Mouse (Mus musculus): ENCODE data around the gene Isoc2b. TPM values are rescaled to one million over a fixed set of nuclear protein-coding genes. Genes with fewer than 3 reads are reported as not detected.
A peak's percentile ranks its signal among the peaks of the same experiment; 100 is the strongest.
"Not testable (repeated sequence)": the region's sequence is repeated elsewhere in the genome, so short reads cannot be mapped to it uniquely, and the experiment has no call there.

The Isoc2b gene
- total RNA-seq, 2 experiments from 2014 or later = 9.6 to 18.3 TPM

DNA sequence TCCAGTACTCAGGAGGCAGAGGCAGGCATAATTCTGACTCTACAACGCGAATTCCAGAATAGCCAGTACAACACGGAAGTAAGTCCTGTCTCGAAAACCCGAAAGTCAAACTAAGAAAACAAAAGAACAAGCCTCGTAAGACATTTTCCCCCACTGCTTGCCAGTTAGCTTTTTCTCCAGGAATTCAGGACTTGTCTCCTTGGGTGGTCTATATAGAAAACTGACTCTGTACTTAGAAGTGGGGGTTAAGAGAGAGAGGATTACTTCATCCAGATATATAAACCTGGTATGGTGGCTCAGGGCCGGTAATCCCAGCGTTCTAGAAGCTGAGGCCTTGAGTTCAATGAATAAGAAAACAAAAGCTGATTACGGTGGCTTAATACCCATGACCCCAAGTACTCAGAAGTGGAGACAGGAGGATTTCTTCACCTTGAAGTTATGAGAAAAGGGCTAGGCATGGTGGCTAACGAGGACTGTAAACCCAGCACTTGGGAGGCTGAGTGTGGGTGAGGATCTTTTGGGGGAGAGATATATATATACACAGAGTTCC lies 3.4 kb downstream of the Isoc2b start:
- DNase-seq (ENCODE audit: low spot score in 2 of 2) = no peak

DNA sequence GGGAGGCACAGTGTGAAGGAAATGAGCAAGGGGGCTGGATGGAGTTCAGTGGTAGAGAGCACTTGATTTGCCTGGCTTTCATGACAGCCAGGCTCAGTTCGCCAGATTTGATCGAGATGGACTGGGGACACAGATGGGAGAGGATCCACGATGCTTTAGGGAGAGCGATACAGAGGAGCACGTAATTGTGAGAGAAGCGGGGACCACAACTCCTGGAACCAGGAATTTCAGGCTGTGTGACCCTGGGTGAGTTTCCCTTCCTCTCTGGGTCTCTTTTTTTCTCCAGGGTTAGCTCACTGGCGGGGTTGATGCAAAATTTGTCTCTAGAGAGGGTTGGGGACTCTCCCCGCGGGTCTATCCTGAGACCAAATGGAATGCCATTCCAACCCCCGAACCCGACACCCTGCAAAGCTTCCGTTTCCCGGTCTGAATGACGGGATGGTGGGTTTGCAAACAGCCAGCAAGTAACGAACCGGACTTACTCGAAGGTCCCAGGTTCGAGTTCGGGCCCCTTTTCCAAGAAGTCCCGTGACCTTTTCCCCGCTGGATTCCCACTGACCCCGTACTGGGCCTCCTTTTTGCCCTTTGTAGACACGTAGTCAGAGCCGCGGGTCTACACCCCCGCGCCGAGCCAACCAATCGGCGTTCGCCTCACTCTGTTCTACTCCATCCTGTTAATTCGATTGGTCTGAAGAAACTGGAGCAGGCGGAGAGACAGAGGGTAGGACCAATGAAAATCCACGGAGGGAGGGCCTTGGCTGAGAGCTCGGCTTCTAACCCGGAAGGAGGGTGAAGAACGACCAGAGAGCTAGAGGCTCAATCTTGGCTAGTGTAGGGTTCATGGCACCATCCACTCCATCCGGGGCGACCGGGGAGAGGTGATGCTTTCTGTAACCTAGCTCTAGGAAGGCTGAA lies 4.2 kb downstream of the Isoc2b start:
- DNase-seq (ENCODE audit: low spot score in 2 of 2) = peak; percentile 88 to 90

DNA sequence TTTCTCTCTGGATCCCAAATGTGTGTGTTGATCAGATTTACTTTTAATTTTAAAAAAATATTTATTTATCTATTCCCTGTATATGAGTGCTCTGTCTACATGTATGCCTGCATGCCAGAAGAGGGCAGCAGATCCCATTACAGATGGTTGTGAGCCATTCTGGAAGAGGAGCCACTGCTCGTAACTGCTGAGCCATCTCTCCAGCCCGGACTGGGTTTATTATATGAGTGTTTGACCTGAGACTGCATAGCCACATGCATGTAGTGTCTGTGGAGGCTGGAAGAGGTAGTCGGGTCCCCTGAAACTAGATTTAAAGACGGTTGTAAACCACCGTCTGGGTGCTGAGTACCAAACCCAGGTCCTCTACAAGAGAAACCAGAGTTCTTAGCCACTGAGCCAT lies 5.0 kb downstream of the Isoc2b start:
- DNase-seq (ENCODE audit: low spot score in 2 of 2) = no peak

DNA sequence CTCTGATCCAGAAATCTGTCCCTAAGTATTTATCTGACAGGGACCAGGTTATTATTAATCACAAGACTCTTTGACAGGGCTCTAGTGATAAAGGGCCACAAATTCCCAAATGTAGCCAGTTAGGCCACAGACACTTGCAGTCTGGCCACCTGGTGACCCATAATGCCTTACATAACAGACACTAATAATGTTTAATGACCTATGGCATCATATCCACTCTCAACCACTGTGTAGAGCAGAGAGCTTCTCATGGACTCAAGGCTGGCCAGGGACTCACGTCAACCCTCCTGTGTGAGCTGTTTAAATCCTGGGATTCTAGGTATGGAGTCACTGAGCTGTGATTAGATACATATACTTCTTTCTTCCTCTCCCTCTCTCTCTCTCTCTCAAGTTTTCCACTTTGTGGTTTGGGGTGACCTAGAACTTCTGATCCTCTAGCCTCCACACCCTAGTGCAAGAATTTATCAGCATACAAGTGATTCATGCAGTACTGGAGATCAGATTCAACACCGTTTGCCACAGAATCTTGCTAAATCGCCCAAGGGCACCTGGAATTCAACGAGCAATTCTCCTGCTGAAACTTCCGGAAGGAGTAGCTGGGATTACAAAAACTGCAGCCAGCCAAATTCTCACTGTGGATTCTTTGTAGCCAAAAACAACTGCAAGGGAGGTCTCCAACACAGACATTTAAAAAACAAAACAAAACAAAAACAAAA lies 5.8 kb downstream of the Isoc2b start:
- DNase-seq (ENCODE audit: low spot score in 2 of 2) = no peak

DNA sequence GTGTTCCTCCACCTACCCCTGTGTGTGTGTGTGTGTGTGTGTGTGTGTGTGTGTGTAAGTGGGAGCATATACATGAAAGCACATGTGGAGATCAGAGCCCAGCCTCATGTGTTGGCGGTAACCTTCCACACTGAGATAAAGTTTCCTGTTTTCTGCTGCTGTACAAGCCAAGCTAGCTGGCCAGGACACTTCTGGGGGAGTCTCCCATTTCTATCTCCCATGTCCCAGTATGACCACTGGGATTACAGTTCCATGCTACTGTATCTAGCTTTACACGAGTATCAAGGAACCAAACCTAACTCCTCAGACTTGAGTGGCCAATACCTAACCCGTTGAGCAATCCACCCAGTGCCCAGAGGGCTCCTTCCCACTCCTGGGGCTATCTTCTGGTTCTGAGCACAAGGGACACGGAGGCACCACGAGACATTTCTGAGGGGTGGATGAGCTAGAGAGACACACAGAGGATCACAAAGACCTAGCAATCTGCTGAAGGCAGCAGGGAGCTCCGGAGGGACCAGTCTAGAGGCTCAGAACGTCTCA lies 6.4 kb downstream of the Isoc2b start:
- DNase-seq (ENCODE audit: low spot score in 2 of 2) = no peak

DNA sequence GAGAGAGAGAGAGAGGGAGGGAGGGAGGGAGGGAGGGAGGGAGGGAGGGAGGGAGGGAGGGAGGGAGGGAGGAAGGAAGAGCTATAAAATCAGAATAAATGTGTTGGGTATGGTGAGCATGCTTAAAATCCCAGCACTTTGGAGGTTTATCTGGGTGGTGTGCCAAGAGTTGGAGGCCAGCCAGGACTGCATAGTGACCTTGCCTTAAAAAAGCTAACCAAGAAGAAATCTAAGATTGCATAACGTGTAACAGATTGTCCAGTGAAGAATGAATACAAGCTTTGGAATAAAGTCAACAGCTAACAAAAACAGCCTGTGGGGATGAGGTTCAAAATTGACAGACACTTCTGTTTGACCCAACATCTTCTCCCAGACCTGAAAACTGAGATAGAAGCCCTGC lies 7.0 kb downstream of the Isoc2b start:
- DNase-seq (ENCODE audit: low spot score in 2 of 2) = peak; percentile 80 to 81

DNA sequence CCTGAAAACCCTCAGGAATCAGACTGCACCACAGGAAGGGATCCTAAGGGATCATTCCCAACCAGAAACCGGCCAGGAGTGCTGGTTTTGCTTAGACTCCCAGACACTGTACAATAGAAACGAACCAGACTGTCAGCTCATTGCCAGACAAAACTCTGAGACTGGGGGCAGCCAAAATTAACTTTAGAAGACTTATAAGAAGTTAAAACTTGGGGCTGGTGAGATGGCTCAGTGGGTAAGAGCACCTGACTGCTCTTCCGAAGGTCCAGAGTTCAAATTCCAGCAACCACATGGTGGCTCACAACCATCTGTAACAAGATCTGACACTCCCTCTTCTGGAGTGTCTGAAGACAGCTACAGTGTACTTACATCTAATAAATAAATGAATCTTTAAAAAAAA lies 9.1 kb downstream of the Isoc2b start:
- not testable (repeated sequence) for DNase-seq (ENCODE audit: low spot score in 2 of 2)

DNA sequence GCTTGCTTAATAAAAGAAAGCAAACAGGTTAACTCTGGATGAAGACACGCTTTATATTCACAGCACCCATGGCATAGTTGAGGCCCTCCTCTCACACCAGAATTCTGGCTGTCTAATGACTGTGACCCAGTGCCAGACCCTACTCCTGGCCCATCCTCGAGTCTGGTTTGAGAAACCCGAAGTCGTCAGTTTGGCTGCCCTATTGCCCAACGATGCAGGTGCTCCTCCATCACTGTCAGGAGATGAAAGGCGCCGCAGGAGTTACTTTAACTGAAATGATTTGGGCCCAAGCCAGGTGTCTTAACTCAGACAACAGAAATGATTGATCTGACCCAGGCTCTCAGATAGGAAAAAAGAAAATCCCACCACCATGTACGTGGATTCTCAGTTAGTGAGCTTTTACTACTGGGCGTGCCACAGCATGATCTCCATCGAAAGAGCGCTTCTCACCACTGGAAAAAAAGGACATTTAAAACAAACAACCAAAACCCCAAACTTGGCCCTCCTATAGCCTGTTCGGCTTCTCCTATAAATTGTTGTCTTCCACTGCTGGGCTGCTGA lies 10.6 kb downstream of the Isoc2b start:
- DNase-seq (ENCODE audit: low spot score in 2 of 2) = no peak

DNA sequence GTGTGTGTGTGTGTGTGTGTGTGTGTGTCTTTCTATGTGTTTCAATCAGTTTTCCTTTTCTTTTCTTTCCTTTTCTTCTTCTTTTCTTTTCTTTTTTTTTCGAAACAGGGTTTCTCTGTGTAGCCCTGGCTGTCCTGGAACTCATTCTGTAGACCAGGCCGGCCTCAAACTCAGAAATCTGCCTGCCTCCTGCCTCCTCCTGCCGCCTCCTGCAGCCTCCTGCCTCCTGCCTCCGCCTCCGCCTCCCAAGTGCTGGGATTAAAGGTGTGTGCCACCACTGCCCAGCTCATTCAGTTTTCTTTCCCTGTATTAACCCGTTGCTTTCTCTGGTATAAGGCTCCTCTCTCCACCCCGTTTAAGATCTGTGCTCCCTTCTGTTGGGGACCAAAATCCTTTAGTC lies 12.7 kb downstream of the Isoc2b start:
- no peak for DNase-seq (ENCODE audit: low spot score in 2 of 2)

DNA sequence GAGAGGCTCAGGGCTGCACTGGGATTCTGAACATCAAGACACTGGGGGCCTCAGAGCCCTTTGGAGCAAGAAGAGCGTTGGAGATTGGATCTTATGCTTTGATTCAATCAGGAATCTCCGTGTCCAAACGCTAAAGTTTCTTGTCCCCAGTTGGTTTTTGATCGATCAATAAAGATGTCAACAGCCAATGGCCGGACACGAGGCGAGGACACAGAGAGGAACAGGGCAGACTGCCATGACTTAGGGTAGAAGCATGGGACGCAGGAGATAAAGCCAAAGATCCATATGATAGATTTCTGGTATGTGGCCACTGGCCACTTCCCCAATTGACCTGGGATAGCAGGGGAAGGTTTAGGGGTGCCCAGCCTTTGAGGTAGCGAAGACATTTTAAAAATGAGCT lies 13.6 kb downstream of the Isoc2b start:
- no peak for DNase-seq (ENCODE audit: low spot score in 2 of 2)

DNA sequence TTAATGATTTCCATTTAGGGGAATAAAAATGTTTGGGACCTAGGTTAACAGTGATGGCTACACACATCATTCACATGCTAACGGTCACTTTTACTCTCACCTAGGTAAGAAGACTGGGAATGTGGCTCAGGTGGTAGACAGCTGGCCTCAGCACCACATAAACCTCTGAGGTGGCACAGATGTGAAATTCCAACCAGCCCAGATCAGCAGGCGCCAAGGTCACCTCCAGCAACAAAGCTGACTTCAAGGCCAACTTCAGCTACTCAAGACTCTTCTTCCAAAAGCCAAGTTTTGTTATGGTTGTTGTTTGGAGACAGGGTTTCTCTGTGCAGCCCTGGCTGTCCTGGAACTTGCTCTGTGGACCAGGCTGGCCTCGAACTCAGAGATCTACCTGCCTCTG lies 16.4 kb downstream of the Isoc2b start:
- DNase-seq (ENCODE audit: low spot score in 2 of 2) = no peak

DNA sequence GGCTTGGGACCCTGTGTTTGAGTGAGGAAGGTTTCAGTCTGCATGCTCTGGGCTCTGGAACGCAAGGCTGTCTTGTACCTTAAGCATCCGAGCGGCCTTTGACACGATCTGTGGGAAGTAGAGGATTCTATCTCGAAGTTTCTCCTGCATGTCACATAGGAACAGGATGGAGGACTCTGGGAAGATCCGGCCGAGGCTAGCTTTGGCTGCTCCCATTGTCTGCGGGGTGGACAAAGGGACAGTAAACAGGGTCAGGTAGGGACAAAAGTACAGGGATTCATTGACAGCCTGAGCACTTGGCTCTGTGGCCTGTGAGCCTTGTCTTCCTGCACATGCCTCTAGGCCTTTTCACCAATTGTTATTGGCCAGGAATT lies 18.8 kb downstream of the Isoc2b start:
- DNase-seq (ENCODE audit: low spot score in 2 of 2) = no peak

DNA sequence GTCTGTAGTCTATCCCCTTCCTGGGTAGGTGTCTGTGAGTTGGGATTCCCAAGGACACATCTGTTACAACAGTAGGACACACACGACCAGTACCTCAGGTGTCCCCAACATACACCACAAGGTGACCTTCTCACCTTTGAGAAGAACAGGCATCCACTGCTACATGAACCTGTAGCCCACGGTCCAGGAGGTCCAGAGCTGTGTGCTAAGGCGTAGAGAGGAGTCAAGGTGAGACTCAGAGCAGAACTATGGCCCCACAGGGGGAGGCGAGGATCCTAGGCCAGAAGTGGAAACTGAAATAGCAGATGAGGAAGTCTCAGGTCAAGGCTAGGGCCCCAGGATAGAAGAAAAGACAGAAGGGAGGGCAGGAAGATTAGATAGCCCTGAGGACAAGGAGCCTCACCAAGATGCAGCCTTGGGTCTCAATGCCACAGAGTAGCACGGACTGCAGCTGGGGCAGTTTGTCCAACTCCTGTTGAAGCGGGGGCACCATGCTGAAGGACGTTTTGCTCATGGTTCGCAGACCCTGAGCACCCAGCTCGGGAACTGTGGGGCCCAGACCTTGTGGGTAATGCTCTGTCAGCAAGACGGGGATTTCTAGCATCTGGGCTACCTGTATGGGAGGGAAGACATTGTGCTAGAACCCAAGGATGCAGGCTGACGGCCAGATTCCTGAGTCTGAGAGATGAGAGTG lies 19.3 kb downstream of the Isoc2b start:
- DNase-seq (ENCODE audit: low spot score in 2 of 2) = no peak

DNA sequence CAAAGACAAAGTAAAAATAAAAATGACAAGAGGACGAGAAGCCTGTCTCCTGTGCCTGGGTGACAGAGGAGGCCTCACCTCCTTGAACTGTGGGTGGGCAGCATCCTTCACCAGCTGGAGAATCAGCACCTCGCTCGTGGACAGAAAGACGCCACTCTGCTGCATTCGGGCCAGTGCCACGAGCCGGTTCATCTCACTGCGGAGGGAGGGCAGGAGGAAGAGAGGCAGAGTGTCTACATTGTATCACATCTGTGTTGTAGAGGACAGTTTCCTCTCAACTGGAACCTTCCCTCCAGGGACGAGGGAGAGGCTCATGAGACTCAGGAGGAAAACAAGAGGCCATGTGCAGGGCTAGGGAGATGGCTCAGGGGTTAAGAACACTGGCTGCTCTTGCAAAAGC lies 20.7 kb downstream of the Isoc2b start:
- DNase-seq (ENCODE audit: low spot score in 2 of 2) = no peak

DNA sequence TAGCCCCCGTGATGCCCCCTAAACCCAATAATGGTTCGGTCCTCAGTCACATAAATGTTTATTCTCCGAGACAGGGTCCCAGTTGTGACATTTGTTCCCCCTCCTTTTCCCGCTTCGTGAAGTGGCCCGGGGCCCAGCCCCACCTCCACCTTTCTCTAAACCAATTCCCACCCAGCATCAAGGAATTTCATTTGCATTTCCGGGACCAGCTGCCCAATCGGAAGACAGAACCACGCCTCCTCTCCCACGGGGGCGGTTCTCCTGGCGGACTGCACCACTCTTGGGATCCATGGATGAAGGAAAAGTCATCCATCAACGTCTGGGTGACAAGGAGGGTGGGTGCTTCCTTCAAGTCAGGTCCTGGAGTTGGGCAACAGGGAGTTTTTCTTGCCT lies 25.1 kb downstream of the Isoc2b start:
- no peak for DNase-seq (ENCODE audit: low spot score in 2 of 2)

DNA sequence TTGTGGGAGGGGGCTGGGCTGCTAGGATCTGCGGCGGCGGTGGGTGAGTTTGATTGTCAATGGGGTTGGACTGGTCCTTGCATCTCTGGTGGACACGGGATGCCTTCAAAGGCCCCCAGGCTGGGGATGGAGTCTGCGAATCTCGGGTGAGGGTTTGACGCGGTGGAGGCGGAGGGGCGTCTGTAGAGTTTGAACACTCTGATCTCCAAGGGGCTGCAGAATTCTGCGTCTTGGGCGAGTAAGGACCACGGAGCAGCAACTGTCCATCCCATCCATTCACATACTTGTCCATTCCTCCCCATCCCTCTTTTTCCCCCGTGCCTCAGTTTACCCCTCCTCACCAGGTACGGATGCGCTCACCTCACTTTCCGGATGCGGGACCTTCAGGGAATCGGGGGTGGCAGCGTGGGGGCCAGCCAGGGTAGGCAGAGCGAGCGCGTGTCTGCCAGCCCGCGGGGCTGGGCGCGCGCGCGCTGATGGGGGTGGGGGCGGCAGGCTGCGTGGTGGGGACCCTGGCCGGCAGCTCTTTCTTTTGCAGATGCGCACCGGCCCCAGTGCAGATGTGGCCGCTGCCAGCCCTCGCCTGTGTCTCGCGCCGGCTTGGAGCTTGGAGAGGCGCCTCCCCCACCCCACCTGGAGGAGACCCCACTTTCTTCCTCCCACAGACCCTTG lies 25.7 kb downstream of the Isoc2b start, which contains the start of gene Shisa7:
Shisa7 (minus strand) TSS at position 452 of the 672 bp plus-strand sequence.
- DNase-seq (ENCODE audit: low spot score in 2 of 2) = no peak

DNA sequence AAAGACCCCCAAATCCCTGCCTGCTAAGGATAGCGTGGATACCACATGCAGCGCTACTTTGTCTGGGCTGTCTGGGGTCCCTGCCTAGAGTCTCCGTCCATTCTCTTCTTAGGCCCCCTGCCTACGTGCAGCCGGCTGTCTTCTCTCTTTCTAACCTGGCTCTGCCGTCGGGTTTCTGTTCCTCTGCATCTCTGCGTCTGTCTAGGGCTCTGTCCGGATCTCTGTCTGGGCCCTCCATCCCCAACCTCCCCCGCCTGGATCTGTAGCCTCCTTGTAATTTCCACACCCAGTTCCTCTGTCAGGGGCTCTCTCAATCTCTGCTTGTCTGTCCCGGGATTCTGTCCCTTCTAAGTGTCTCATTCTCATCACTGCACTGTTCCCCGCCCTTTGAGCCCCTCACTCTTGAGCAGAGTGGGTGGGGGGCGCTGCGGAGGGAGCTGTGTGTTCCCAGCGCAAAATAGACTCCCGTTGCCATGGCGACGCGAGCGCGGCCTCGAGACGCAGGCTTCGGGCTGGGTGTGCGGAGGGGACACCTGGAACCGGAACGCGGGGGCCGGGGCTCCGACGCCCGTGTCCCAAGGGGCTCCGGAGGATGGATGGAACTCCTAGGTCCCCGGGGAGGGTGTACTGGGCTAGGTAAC lies 26.3 kb downstream of the Isoc2b start:
- no peak for DNase-seq (ENCODE audit: low spot score in 2 of 2)

DNA sequence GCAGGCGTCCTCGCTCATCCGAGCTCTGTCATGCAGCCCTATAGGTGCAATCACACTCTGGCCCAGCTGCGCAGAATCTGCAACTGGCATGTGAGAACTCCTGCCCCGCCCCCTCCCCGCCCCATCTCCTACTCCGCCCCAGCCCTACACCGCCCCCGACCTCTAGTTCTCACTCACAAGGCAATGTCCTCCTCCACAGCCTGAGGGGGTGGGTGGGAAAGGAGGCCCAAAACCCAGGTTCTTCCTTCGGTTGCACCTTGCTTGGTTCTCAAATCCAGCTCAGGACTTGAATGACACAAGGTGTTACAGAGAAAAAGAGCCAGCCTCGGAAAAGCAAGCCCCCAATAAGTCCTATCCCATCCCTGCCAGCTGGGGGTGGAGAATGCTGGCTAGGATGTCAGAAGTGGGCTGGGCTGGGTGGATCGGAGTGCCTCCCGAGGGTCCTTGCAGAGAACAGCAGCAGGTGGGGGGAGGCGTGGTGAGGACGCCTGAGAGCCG lies 27.4 kb downstream of the Isoc2b start:
- DNase-seq (ENCODE audit: low spot score in 2 of 2) = no peak

DNA sequence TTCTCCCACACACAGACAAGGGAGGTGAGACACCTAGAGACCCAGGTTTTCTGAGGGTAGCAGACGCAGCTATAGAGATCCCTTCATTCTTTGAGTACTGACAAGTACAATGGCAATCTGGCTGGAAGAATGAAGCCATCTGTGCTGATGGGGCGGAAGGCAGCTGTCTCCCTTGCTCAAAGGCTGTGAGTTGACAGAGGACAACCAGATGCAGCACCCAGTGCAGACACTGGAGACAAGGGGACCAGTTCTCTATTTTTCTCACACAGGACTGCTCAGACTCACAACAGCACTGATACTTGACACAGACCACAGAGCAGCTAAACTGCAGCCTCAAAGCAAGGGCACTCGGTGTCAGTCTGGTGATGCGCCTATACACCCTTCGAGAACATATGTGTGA lies 28.0 kb downstream of the Isoc2b start:
- no peak for DNase-seq (ENCODE audit: low spot score in 2 of 2)

DNA sequence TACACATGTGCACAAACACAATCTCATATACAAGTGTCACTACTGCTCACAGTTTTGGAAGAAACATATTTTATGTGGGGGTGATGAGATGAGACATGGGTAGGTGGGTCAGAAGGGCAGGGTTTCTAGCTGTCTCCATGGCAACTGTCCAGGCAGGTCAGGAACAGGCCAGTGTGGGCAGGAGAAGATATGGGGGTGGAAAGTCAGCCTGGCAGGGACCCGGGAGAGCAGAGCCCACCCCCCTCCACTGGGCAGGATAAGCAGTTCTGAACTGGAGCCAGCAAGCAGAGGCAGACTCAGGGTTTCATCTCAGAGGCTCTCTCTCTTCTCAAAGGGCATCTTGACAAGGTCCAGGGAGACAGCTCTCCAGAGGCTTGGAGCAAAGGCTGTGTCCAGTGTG lies 32.4 kb downstream of the Isoc2b start:
- DNase-seq (ENCODE audit: low spot score in 2 of 2) = no peak
